Mouse (Mus musculus): ENCODE data around the gene Mrps23.
A peak's percentile ranks its signal among the peaks of the same experiment; 100 is the strongest.

Gene Mrps23

GRCm38 (mm10) chr11:88250568-88250967 lies 46.4 kb downstream of the Mrps23 start:
- DNase-seq (ENCODE audit: low spot score): no peak

- DNase-seq (ENCODE audit: low spot score): no peak
Observed at GRCm38 (mm10) chr11:88251295-88251694, 47.1 kb downstream of the Mrps23 start.

GRCm38 (mm10) chr11:88251972-88252766 lies 48.0 kb downstream of the Mrps23 start:
- peak; percentile 76 for DNase-seq (ENCODE audit: low spot score)

- DNase-seq (ENCODE audit: low spot score): no peak
Observed at GRCm38 (mm10) chr11:88252767-88253513, 48.8 kb downstream of the Mrps23 start.

DNA sequence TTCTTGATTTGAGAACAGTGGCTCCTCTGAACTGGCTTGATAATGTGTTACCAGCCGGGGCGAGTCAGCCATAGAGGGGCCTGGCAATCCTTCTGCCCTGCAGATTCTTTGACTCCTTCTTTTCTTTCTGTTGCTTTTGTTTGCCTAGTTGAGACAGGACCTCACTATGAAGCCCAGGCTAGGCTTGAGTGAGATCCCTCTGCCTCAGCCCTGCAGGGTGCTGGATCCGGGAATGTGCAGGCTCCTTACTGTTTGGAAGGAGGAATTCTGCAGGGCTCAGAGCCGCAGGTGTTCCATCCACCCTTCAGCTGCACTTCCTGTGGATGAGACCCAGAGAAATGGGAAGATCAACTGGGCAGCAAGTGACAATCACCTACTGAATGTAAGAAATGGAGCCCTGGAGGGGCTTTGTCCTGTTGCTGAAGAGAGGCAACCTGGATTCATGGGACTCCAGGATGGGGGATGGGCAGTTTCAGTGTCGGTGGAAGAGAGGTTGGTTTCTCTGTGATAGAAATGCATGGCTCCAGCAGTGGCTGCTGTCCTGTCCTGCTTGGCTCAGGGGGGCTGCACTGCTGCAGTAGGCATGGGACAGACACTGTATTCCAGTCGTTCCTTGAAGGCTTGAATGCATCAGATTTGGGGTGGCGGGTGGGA lies 49.5 kb downstream of the Mrps23 start:
- DNase-seq (ENCODE audit: low spot score): no peak

DNA sequence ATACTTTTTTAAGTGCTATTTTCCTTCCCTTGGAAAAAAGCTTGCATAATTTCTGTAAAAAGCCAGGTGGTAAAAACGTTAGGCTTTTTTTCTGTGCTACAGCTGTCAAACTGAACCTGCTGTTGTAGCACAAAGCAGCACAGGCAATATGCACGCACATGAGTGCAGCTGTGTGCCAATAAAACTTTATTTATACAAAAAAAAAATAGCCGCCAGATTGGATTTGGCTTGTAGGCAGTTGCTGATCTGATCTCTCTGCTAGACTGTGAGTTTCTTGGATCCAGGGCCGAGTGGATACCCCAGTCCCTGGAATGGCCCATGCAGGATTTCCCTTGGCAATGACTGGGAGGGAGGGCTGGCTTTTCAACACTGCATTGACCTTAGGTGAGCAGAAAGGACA lies 53.5 kb downstream of the Mrps23 start:
- no peak for DNase-seq (ENCODE audit: low spot score)

DNA sequence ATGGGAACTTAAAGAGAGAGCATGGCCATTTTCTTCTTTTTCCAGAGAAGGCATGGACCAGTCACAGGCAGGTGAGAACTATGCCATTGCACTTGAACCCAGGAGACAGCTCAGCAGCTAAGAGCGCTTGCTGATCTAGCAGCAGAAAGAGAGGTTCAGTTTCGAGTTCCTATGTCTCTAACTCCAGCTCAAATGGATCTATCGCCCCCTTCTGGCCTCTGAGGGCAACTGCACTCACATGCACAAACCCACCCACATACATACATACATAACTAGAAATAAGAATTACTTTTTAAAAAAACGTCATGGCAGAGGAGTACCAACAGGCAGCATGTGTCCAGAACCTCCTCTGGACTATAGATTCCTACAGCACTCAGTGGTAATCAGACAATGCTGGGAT lies 54.0 kb downstream of the Mrps23 start:
- peak; percentile 46 for DNase-seq (ENCODE audit: low spot score)

GRCm38 (mm10) chr11:88260463-88260862 lies 56.3 kb downstream of the Mrps23 start:
- no peak for DNase-seq (ENCODE audit: low spot score)

Data from testis, postnatal 14 days (tissue).